Mouse (Mus musculus) heart, postnatal 0 days (tissue): ENCODE results near the gene Ddias. TPM values are rescaled to one million over a fixed set of nuclear protein-coding genes. Genes with fewer than 3 reads are reported as not detected.

Source experiments
- ATAC-seq: fragments of 200-750 bp; cut with Nextera tagmentation; 2 replicates; pipeline ENCODE4 v1.8.0; 2017; ENCODE audit warnings: low read depth, moderate number of reproducible peaks, moderate library complexity; ENCODE audit not compliant: insufficient read depth
- DNase-seq: peaks from one replicate; pipeline ENCODE4 v3.0.0-alpha.2; 2016; ENCODE audit warnings: low spot score
- H3K27ac ChIP-seq: fragments of 300-500 bp; sonication (generic); 2 replicates; pipeline ENCODE4 v1.5.1; 2014; ENCODE audit warnings: low read depth, mild to moderate bottlenecking
- H3K27me3 ChIP-seq: fragments of 300-500 bp; sonication (generic); 2 replicates; pipeline ENCODE4 v1.6.1; 2014; ENCODE audit warnings: low read length, mixed read lengths; ENCODE audit not compliant: control insufficient read depth, insufficient read depth
- H3K36me3 ChIP-seq: fragments of 300-500 bp; sonication (generic); replicated peaks from 2 replicates; pipeline ENCODE4 v1.6.1; 2014; ENCODE audit warnings: low read length, mixed read lengths; ENCODE audit not compliant: control insufficient read depth, insufficient read depth
- H3K4me1 ChIP-seq: fragments of 300-500 bp; sonication (generic); 2 replicates; pipeline ENCODE4 v1.6.1; 2014; ENCODE audit warnings: antibody characterized with exemption; ENCODE audit not compliant: control insufficient read depth, insufficient read depth
- H3K4me2 ChIP-seq: fragments of 300-500 bp; sonication (generic); 2 replicates; pipeline ENCODE4 v1.6.1; 2014; ENCODE audit warnings: low read depth, mild to moderate bottlenecking, low read length, moderate library complexity
- H3K4me3 ChIP-seq: fragments of 300-500 bp; sonication (generic); 2 replicates; pipeline ENCODE4 v1.5.1; 2014; ENCODE audit warnings: low read depth, low read length
- H3K9ac ChIP-seq: fragments of 300-500 bp; sonication (generic); replicated peaks from 2 replicates; pipeline ENCODE4 v1.6.1; 2014; ENCODE audit warnings: low read depth, low read length, mixed read lengths
- H3K9me3 ChIP-seq: fragments of 300-500 bp; sonication (generic); replicated peaks from 2 replicates; pipeline ENCODE4 v1.6.1; 2016; ENCODE audit warnings: low read length; ENCODE audit not compliant: control insufficient read depth
- CTCF ChIP-seq: IDR thresholded peaks from 2 replicates; pipeline ENCODE4 v1.5.1; 2016; ENCODE audit warnings: antibody characterized with exemption, control low read depth, low read depth
- EP300 ChIP-seq: IDR thresholded peaks from 2 replicates; pipeline ENCODE4 v1.6.1; 2016; ENCODE audit warnings: antibody characterized with exemption, low read depth
- WGBS: fragments of 180-500 bp; shearing (Covaris S2); extraction: QIAGEN DNeasy Blood & Tissue Kit; methylation state at CpG from one replicate; pipeline ENCODE4 v1.1.7; 2014; 5-methylcytosine and 5-hydroxymethylcytosine counted together
- polyA plus RNA-seq: library from polyadenylated mRNA; unstranded; fragments of >200 nt; fragmentation: Nextera tagmentation; extraction: Ambion mirVana; gene quantifications from 2 replicates; pipeline ENCODE4 v1.2.1, GENCODE M21; 2015
- total RNA-seq: library from RNA; depleted of rRNA; stranded (reverse); fragments of >200 nt; gene quantifications from 2 replicates; pipeline ENCODE4 v1.2.3, GENCODE M21; 2014; ENCODE audit warnings: low replicate concordance

Gene Ddias
- total and polyA plus RNA-seq, 2 experiments from 2014 or later: 3.1 to 7.5 TPM

GRCm38 (mm10) chr7:92876538-92876937 lies 2.5 kb upstream of the Ddias start:
- H3K4me2 ChIP-seq: peak overlapping the region; percentile 82
- TF ChIP-seq CTCF (no peak), EP300 (no peak)
- no peak for ATAC-seq
- no peaks in the 10 kb centered on the region for H3K27me3 ChIP-seq
- H3K27ac ChIP-seq: peak overlapping the region; percentile 57
- DNase-seq: peak; percentile 9
- H3K36me3 ChIP-seq: no peaks in the 10 kb centered on the region
- H3K4me1 ChIP-seq: 0 out of 2 replicates have a peak, but pooled peaks cover 14% of the 10 kb centered on the region
- no peaks in the 10 kb centered on the region for H3K9me3 ChIP-seq
- 0 out of 2 replicates have a peak overlapping the region, but pooled peaks have one; percentile 30 for H3K9ac ChIP-seq
- H3K4me3 ChIP-seq: peak overlapping the region; percentile 70
- WGBS: 55% methylated on average over 7 of the region's 7 CpGs

- DNase-seq (peak; percentile 10), ATAC-seq (no peak)
- peak overlapping the region; percentile 82 for H3K4me2 ChIP-seq
- no peaks in the 10 kb centered on the region for H3K9me3 ChIP-seq
- no peaks in the 10 kb centered on the region for H3K27me3 ChIP-seq
- H3K9ac ChIP-seq: 0 out of 2 replicates have a peak overlapping the region, but pooled peaks have one; percentile 70
- 0 out of 2 replicates have a peak, but pooled peaks cover 14% of the 10 kb centered on the region for H3K4me1 ChIP-seq
- 39% methylated on average over 3 of the region's 3 CpGs for WGBS
- no peak for TF ChIP-seq EP300
- peak overlapping the region; percentile 93 for H3K27ac ChIP-seq
- no peaks in the 10 kb centered on the region for H3K36me3 ChIP-seq
- H3K4me3 ChIP-seq: peak overlapping the region; percentile 70
These were observed 2.0 kb upstream of the Ddias start for GRCm38 (mm10) chr7:92876066-92876465.

GRCm38 (mm10) chr7:92874761-92875408 lies 838 bp upstream of the Ddias start:
- peak overlapping the region; percentile 82 for H3K4me2 ChIP-seq
- H3K27me3 ChIP-seq: no peaks in the 10 kb centered on the region
- H3K4me3 ChIP-seq: peak overlapping the region; percentile 70
- H3K9me3 ChIP-seq: no peaks in the 10 kb centered on the region
- peak overlapping the region; percentile 93 for H3K27ac ChIP-seq
- TF ChIP-seq CTCF (no peak), EP300 (no peak)
- ATAC-seq (peak; percentile 83), DNase-seq (peak; percentile 82)
- H3K4me1 ChIP-seq: 0 out of 2 replicates have a peak, but pooled peaks cover 14% of the 10 kb centered on the region
- peak overlapping the region; percentile 70 for H3K9ac ChIP-seq
- no peaks in the 10 kb centered on the region for H3K36me3 ChIP-seq
- 0% methylated on average over 29 of the region's 29 CpGs for WGBS

GRCm38 (mm10) chr7:92871596-92871995 lies 2.5 kb downstream of the Ddias start:
- 0 out of 2 replicates have a peak, but pooled peaks cover 14% of the 10 kb centered on the region for H3K4me1 ChIP-seq
- 73% methylated on average over 4 of the region's 4 CpGs for WGBS

GRCm38 (mm10) chr7:92870161-92870560 lies 3.9 kb downstream of the Ddias start:
- no peak for DNase-seq
- Histone ChIP-seq H3K9me3 (no peaks in the 10 kb centered on the region), H3K27ac (no peak overlapping the region), H3K9ac (no peak overlapping the region), H3K4me2 (no peak overlapping the region), H3K4me1 (0 out of 2 replicates have a peak, but pooled peaks cover 6% of the 10 kb centered on the region), H3K4me3 (no peak overlapping the region), H3K36me3 (0 out of 2 replicates have a peak, but pooled peaks cover 5% of the 10 kb centered on the region), H3K27me3 (no peaks in the 10 kb centered on the region)
- TF ChIP-seq CTCF: peak; percentile 31
- TF ChIP-seq EP300: no peak
- WGBS: 62% methylated on average over 3 of the region's 3 CpGs
- no peak for ATAC-seq

More at GRCm38 (mm10) chr7:92871596-92871995, 2.5 kb downstream of the Ddias start:
- H3K27me3 ChIP-seq: no peaks in the 10 kb centered on the region
- ATAC-seq (no peak), DNase-seq (no peak)
- H3K9ac ChIP-seq: no peak overlapping the region
- H3K9me3 ChIP-seq: no peaks in the 10 kb centered on the region
- H3K36me3 ChIP-seq: 0 out of 2 replicates have a peak, but pooled peaks cover 5% of the 10 kb centered on the region
- H3K4me2 ChIP-seq: no peak overlapping the region
- TF ChIP-seq CTCF: no peak
- no peak for TF ChIP-seq EP300
- no peak overlapping the region for H3K4me3 ChIP-seq
- no peak overlapping the region for H3K27ac ChIP-seq
